Mouse (Mus musculus) hindbrain, embryonic 14.5 days (tissue): ENCODE measurements around the gene Mei1. TPM values are rescaled to one million over a fixed set of nuclear protein-coding genes. Genes with fewer than 3 reads are reported as not detected.

ENCODE experiments used
- ATAC-seq: fragments of 200-750 bp; cut with Nextera tagmentation; 2 replicates; pipeline ENCODE4 v1.8.0; 2017; ENCODE audit warnings: moderate number of reproducible peaks, mild to moderate bottlenecking, moderate TSS enrichment, moderate library complexity; ENCODE audit not compliant: low FRiP score
- DNase-seq: peaks from one replicate; pipeline ENCODE4 v3.0.0-alpha.2; 2015; ENCODE audit warnings: low spot score
- H3K27ac ChIP-seq: fragments of 300-500 bp; sonication (generic); 2 replicates; pipeline ENCODE4 v1.5.1; 2014; ENCODE audit warnings: mild to moderate bottlenecking, moderate library complexity
- H3K27me3 ChIP-seq: fragments of 300-500 bp; sonication (generic); 2 replicates; pipeline ENCODE4 v1.6.1; 2014; ENCODE audit warnings: mild to moderate bottlenecking, low read length, mixed read lengths; ENCODE audit not compliant: control insufficient read depth, insufficient read depth
- H3K36me3 ChIP-seq: fragments of 300-500 bp; sonication (generic); replicated peaks from 2 replicates; pipeline ENCODE4 v1.6.1; 2014; ENCODE audit not compliant: control insufficient read depth, insufficient read depth
- H3K4me1 ChIP-seq: fragments of 300-500 bp; sonication (generic); replicated peaks from 2 replicates; pipeline ENCODE4 v1.6.1; 2014; ENCODE audit warnings: antibody characterized with exemption, low read length, mixed read lengths; ENCODE audit not compliant: control insufficient read depth, insufficient read depth
- H3K4me2 ChIP-seq: fragments of 300-500 bp; sonication (generic); replicated peaks from 2 replicates; pipeline ENCODE4 v1.6.1; 2014; ENCODE audit warnings: mild to moderate bottlenecking, moderate library complexity
- H3K4me3 ChIP-seq: fragments of 300-500 bp; sonication (generic); replicated peaks from 2 replicates; pipeline ENCODE4 v1.5.1; 2014; ENCODE audit warnings: mild to moderate bottlenecking, low read length
- H3K9ac ChIP-seq: fragments of 300-500 bp; sonication (generic); 2 replicates; pipeline ENCODE4 v1.6.1; 2014
- H3K9me3 ChIP-seq: fragments of 300-500 bp; sonication (generic); 2 replicates; pipeline ENCODE4 v1.6.1; 2016; ENCODE audit warnings: low read length; ENCODE audit not compliant: control insufficient read depth
- WGBS: fragments of 180-500 bp; shearing (Covaris S2); extraction: QIAGEN DNeasy Blood & Tissue Kit; methylation state at CpG from one replicate; pipeline ENCODE4 v1.1.7; 2014; 5-methylcytosine and 5-hydroxymethylcytosine counted together
- polyA plus RNA-seq: library from polyadenylated mRNA; unstranded; fragments of >200 nt; fragmentation: Nextera tagmentation; extraction: Ambion mirVana; gene quantifications from 2 replicates; pipeline ENCODE4 v1.2.1, GENCODE M21; 2014

Mei1 gene
- polyA plus RNA-seq, 1 experiment from 2014 or later, result 0.09 TPM

GRCm38 (mm10) chr15:82156902-82157301, 87.1 kb downstream of the Mei1 start:
- DNase-seq (no peak), ATAC-seq (no peak)
- WGBS, result 81% methylated on average over 10 of the region's 10 CpGs
- Histone ChIP-seq H3K27ac (no peak overlapping the region), H3K9ac (no peak overlapping the region), H3K36me3 (no peaks in the 10 kb centered on the region), H3K4me3 (no peak overlapping the region), H3K4me1 (peaks cover 46% of the 10 kb centered on the region), H3K4me2 (no peak overlapping the region), H3K27me3 (no peaks in the 10 kb centered on the region), H3K9me3 (no peaks in the 10 kb centered on the region)

GRCm38 (mm10) chr15:82158243-82159035, 88.6 kb downstream of the Mei1 start:
- no peak overlapping the region for H3K9ac ChIP-seq
- 70% methylated on average over 17 of the region's 17 CpGs for WGBS
- no peaks in the 10 kb centered on the region for H3K9me3 ChIP-seq
- H3K36me3 ChIP-seq, result no peaks in the 10 kb centered on the region
- no peak overlapping the region for H3K4me3 ChIP-seq
- no peak overlapping the region for H3K4me2 ChIP-seq
- peak overlapping the region; percentile 26; the same call in 1 of the 2 replicates for H3K27ac ChIP-seq
- no peak for ATAC-seq
- peaks cover 34% of the 10 kb centered on the region; the same call in 1 of the 2 replicates for H3K4me1 ChIP-seq
- H3K27me3 ChIP-seq, result no peaks in the 10 kb centered on the region
- DNase-seq, result no peak

- WGBS, result 83% methylated on average over 9 of the region's 9 CpGs
- Histone ChIP-seq H3K9me3 (no peaks in the 10 kb centered on the region), H3K27me3 (no peaks in the 10 kb centered on the region), H3K4me3 (no peak overlapping the region), H3K4me1 (peaks cover 34% of the 10 kb centered on the region; the same call in 1 of the 2 replicates), H3K4me2 (no peak overlapping the region), H3K9ac (peak overlapping the region; percentile 11; the same call in 1 of the 2 replicates), H3K36me3 (no peaks in the 10 kb centered on the region), H3K27ac (peak overlapping the region; percentile 2; the same call in 1 of the 2 replicates)
- no peak for DNase-seq
- no peak for ATAC-seq
Observed at GRCm38 (mm10) chr15:82159471-82159870, 89.7 kb downstream of the Mei1 start.

- ATAC-seq (no peak), DNase-seq (no peak)
- peaks cover 40% of the 10 kb centered on the region; the same call in 1 of the 2 replicates for H3K4me1 ChIP-seq
- WGBS, result 79% methylated on average over 11 of the region's 11 CpGs
- no peaks in the 10 kb centered on the region for H3K36me3 ChIP-seq
- H3K4me3 ChIP-seq, result no peak overlapping the region
- H3K27me3 ChIP-seq, result no peaks in the 10 kb centered on the region
- H3K9ac ChIP-seq, result no peak overlapping the region
- H3K4me2 ChIP-seq, result no peak overlapping the region
- H3K9me3 ChIP-seq, result no peaks in the 10 kb centered on the region
- no peak overlapping the region for H3K27ac ChIP-seq
Observed at GRCm38 (mm10) chr15:82160731-82161640, 91.2 kb downstream of the Mei1 start.

- Histone ChIP-seq H3K4me2 (no peak overlapping the region), H3K4me1 (peaks cover 51% of the 10 kb centered on the region)
- WGBS, result 88% methylated on average over 12 of the region's 12 CpGs
Observed at GRCm38 (mm10) chr15:82161965-82162600, 92.3 kb downstream of the Mei1 start.

GRCm38 (mm10) chr15:82163356-82164060, 93.7 kb downstream of the Mei1 start:
- Histone ChIP-seq H3K36me3 (no peaks in the 10 kb centered on the region), H3K27ac (no peak overlapping the region), H3K9ac (no peak overlapping the region), H3K9me3 (no peaks in the 10 kb centered on the region), H3K4me3 (no peak overlapping the region), H3K4me2 (no peak overlapping the region), H3K4me1 (peaks cover 51% of the 10 kb centered on the region), H3K27me3 (no peaks in the 10 kb centered on the region)
- ATAC-seq, result no peak
- no peak for DNase-seq
- WGBS, result 85% methylated on average over 10 of the region's 10 CpGs

More at GRCm38 (mm10) chr15:82161965-82162600, 92.3 kb downstream of the Mei1 start:
- Histone ChIP-seq H3K36me3 (no peaks in the 10 kb centered on the region), H3K27ac (no peak overlapping the region), H3K9ac (no peak overlapping the region), H3K27me3 (no peaks in the 10 kb centered on the region), H3K4me3 (no peak overlapping the region), H3K9me3 (no peaks in the 10 kb centered on the region)
- no peak for ATAC-seq
- no peak for DNase-seq

GRCm38 (mm10) chr15:82164061-82164399, 94.2 kb downstream of the Mei1 start:
- Histone ChIP-seq H3K4me1 (peaks cover 46% of the 10 kb centered on the region), H3K9ac (no peak overlapping the region), H3K27me3 (no peaks in the 10 kb centered on the region), H3K9me3 (no peaks in the 10 kb centered on the region), H3K36me3 (no peaks in the 10 kb centered on the region), H3K4me2 (no peak overlapping the region), H3K4me3 (no peak overlapping the region), H3K27ac (no peak overlapping the region)
- 54% methylated on average over 4 of the region's 4 CpGs for WGBS
- DNase-seq (no peak), ATAC-seq (no peak)

- Histone ChIP-seq H3K27ac (no peak overlapping the region), H3K36me3 (no peaks in the 10 kb centered on the region), H3K9me3 (no peaks in the 10 kb centered on the region), H3K4me2 (no peak overlapping the region), H3K4me1 (peaks cover 43% of the 10 kb centered on the region), H3K9ac (no peak overlapping the region), H3K4me3 (no peak overlapping the region), H3K27me3 (no peaks in the 10 kb centered on the region)
- WGBS, result 89% methylated on average over 7 of the region's 7 CpGs
- ATAC-seq, result no peak
- DNase-seq, result no peak
Observed at GRCm38 (mm10) chr15:82164496-82164895, 94.7 kb downstream of the Mei1 start.
